Mouse (Mus musculus): Measurements from ENCODE around the gene Hexim2. TPM values are rescaled to one million over a fixed set of nuclear protein-coding genes. Genes with fewer than 3 reads are reported as not detected.

The Hexim2 gene
- total RNA-seq, 2 experiments from 2014 or later, result 14.0 to 14.1 TPM

DNA sequence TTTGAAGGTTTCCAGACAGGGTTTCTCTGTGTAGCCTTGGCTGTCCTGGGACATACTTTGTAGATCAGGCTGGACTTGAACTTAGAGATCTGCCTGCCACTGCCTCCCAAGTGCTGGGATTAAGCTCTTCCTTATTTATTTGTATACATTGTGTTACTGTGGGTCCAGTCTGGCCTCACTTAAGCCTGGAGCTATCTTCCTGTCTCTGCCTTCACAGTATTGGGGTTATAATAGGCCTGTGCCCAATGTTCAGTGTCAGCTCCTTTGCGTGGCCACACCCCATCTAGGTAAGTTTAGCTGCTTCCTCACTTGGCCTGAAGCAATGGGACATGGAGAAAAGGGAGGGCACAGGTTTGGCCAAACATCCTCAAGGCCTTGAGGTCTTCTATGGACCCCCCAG, 44.3 kb downstream of the Hexim2 start:
- no peak overlapping the region for H3K4me3 ChIP-seq
- no peak for TF ChIP-seq CTCF (IDR thresholded peaks at IDR 0.05)
- intact Hi-C loops (cut with DNase I), result no loop called here
- DNase-seq (ENCODE audit: extremely low spot score in 1 of 2, low spot score in 2 of 2), result no peak
- no peak overlapping the region for H3K27ac ChIP-seq

DNA sequence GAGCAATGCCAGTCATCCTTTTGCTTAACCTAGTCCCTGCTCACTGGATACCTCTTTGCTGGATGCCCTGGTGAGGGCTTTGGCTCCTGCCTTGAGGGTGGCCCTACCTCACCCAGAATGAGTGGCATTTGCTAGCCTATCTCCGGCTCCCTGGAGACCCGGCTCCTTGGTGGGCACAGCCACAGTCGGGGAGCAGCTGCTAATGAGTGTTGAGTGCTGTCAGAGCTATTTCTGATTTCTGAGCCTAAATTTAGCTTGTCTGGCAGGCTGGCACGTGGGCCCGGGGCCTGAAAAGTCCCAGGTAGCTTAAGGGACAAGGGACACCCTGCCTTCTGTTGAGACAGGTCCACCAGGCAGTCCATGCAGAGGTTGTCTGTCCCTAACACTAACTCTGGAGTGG, 45.0 kb downstream of the Hexim2 start:
- Histone ChIP-seq H3K4me3 (no peak overlapping the region), H3K27ac (no peak overlapping the region)
- no peak for TF ChIP-seq CTCF (IDR thresholded peaks at IDR 0.05)
- DNase-seq (ENCODE audit: extremely low spot score in 1 of 2, low spot score in 2 of 2), result no peak
- intact Hi-C loops (cut with DNase I), result no loop called here

DNA sequence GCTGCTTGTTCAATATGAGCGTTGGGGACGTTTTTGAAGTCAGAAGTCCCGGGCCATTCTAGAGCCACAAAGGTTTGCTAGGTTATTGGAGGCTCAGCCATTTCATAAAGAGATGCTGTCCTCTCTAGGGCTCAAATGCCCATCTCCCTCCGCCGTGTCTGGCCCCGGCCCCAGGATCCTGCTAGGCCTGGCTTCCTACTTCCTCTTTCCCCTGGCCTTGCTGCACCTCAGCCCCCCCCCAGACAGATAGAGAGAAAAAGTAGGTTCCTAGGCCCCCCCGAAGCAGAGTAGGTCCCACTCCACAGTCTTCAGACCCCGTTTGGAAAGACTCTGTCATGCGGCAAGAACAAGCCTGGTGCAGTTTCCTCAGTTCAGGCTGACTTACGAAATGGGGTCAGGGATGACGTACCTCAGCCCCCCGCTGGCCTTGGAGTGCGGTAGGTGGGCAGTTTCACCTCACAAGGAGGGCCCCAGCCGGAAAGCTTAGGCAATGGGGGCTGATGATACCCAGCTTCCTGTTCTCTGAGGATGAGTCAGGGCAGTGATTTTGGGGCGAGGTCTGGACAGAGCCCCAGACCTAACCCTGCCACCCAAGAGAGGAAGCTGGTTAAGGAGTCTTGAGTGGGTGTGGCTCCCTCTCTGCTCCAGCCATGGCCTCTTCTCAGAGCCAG, 45.7 kb downstream of the Hexim2 start:
- H3K27ac ChIP-seq, result no peak overlapping the region
- TF ChIP-seq CTCF (IDR thresholded peaks at IDR 0.05), result no peak
- no peak overlapping the region for H3K4me3 ChIP-seq
- no peak for DNase-seq (ENCODE audit: extremely low spot score in 1 of 2, low spot score in 2 of 2)
- intact Hi-C loops (cut with DNase I), result no loop called here

DNA sequence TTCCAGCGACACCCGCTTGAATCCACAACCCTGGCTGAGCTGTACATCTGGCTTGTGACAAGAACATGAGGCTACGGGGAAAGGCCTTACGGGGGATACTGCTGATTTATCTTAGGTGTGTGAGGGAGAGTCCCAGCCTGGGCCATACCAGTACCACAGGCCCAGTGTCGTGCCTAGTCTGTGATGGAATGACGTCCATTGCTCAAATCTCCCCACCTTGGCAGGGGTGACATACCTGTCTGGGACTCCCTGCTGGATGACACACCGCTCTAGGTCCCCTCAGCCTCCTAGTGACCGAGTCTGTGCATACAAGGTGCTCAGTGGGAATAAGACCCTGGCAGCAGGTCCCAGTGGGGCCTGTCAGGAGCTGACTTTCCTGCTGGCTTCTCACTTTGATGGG, 46.5 kb downstream of the Hexim2 start:
- Histone ChIP-seq H3K4me3 (no peak overlapping the region), H3K27ac (no peak overlapping the region)
- no peak for DNase-seq (ENCODE audit: extremely low spot score in 1 of 2, low spot score in 2 of 2)
- TF ChIP-seq CTCF (IDR thresholded peaks at IDR 0.05), result no peak
- intact Hi-C loops (cut with DNase I), result no loop called here

DNA sequence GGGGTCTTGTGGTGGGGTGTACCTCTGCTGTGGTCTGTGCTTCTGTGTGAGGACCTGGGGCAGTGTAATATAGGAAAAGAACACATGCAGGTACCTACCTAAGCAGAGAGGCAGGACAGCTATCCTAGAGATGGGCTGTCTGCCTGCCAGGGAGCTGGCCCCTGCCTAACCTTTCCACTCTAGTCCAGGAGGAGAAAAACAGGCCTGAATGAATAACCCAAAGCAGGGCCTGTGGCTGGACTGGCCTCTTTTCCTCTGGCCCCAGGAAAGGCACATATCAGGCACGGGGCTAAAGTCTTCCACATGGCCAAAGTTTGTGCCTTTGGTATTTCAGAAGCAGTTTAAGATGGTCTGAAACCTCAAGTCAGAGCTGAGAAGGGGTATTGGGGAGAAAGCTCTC, 48.2 kb downstream of the Hexim2 start:
- Histone ChIP-seq H3K4me3 (no peak overlapping the region), H3K27ac (no peak overlapping the region)
- DNase-seq (ENCODE audit: extremely low spot score in 1 of 2, low spot score in 2 of 2), result no peak
- intact Hi-C loops (cut with DNase I), result no loop called here
- no peak for TF ChIP-seq CTCF (IDR thresholded peaks at IDR 0.05)

DNA sequence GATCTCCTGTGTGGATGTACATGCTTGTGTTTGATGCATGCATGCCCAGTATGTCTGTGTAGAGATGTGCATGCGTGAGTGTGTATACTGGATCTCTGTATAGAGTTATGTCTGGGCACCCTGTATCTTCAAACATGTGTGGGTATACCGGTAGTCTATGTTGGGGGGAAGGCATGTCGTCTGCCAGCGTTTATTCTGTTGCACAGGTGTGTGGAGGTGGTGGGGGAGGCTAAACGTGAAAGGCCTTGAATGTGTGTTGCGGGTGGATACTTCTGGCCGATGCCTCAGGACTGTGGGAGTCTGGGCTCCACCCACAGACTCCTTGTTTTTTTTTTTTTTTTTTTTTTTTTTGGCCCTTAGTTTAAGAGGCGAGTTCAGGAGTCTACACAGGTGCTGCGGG, 49.1 kb downstream of the Hexim2 start:
- intact Hi-C loops (cut with DNase I), result no loop called here
- no peak overlapping the region for H3K27ac ChIP-seq
- no peak for TF ChIP-seq CTCF (IDR thresholded peaks at IDR 0.05)
- no peak overlapping the region for H3K4me3 ChIP-seq
- DNase-seq (ENCODE audit: extremely low spot score in 1 of 2, low spot score in 2 of 2), result no peak

DNA sequence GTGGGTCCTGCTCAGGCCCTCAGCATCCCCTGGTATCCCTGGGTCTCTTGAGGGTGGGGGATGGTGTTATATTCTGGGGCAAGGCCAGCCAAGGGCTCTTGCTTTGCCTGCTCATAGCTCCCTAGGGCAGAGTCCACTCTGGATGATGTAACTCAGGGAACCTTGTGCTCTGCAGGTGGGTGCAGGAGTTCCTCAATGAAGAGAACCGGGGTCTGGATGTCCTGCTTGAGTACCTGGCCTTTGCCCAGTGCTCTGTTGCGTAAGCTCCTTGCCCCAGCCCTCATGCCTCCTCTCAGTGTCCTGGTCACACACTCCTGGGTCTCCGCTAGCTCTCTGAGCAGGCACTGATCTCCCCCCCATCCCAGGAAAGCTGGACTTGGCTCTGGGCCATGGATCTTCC, 49.7 kb downstream of the Hexim2 start:
- TF ChIP-seq CTCF (IDR thresholded peaks at IDR 0.05), result no peak
- Histone ChIP-seq H3K27ac (no peak overlapping the region), H3K4me3 (no peak overlapping the region)
- intact Hi-C loops (cut with DNase I), result no loop called here
- no peak for DNase-seq (ENCODE audit: extremely low spot score in 1 of 2, low spot score in 2 of 2)

DNA sequence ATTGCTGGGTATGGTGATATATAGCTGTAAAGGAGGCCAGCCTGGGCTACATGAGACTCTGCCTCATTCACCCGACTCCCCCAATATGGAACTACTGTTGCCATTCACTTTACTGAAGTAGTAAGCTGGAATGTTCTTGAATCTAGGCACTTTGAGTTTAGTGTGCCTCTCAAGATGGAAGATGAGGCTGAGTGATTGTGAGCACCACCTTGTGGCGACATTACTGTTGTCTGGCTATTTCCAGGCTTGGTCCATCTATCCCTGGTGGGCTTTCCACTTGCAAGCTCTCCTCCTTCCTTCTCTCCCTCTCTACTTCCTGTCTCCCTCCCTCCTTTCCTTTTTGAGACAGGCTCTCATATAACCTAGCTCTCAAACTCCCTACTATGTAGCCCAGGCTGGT, 52.7 kb downstream of the Hexim2 start:
- intact Hi-C loops (cut with DNase I), result loop anchor here (2.0 kb wide), 1 partner anchor 14 kb away; the partner anchor contains the start of gene Fmnl1
- Histone ChIP-seq H3K27ac (no peak overlapping the region), H3K4me3 (no peak overlapping the region)
- DNase-seq (ENCODE audit: extremely low spot score in 1 of 2, low spot score in 2 of 2), result peak in 1 of 2 experiments; percentile 46
- TF ChIP-seq CTCF (IDR thresholded peaks at IDR 0.05), result peak; percentile 69

Other genes with a start within 250 kb of the Hexim2 start
- not detected for gene Fam187a, start 247.3 kb upstream of the Hexim2 start, total RNA-seq (2021)
- gene Gfap, start 231.5 kb upstream of the Hexim2 start, total RNA-seq (2021), result 100 to 1,000 TPM; 111 to 120 TPM
- gene Kif18b, start 207.3 kb upstream of the Hexim2 start, total RNA-seq (2021), result not detected
- 10 to 100 TPM in 1 of 2 experiments, 1 to 10 TPM in 1; 9.3 to 14.0 TPM for gene C1ql1, start 185.7 kb upstream of the Hexim2 start, total RNA-seq (2021)
- 100 to 1,000 TPM; 117 to 130 TPM for gene Nmt1, start 104.2 kb upstream of the Hexim2 start, total RNA-seq (2021)
- gene Dcakd, start 104.1 kb upstream of the Hexim2 start, total RNA-seq (2021), result 10 to 100 TPM; 48.3 to 50.9 TPM
- 10 to 100 TPM; 16.5 to 19.0 TPM for gene Plcd3, start 30.8 kb upstream of the Hexim2 start, total RNA-seq (2021)
- 10 to 100 TPM; 72.3 to 88.2 TPM for gene Acbd4, start 30.7 kb upstream of the Hexim2 start, total RNA-seq (2021)
- gene Hexim1, start 16.2 kb upstream of the Hexim2 start, total RNA-seq (2021), result 10 to 100 TPM; 49.6 to 50.0 TPM
- 100 to 1,000 TPM; 186 to 209 TPM for gene Fmnl1, start 38.7 kb downstream of the Hexim2 start, total RNA-seq (2021)
- gene 1700023F06Rik, start 76.1 kb downstream of the Hexim2 start, total RNA-seq (2021), result 1 to 10 TPM; 2.2 to 2.7 TPM
- 1 to 10 TPM; 1.7 to 2.9 TPM for gene Spata32, start 86.0 kb downstream of the Hexim2 start, total RNA-seq (2021)
- 1 to 10 TPM; 4.4 to 4.9 TPM for gene Map3k14, start 135.0 kb downstream of the Hexim2 start, total RNA-seq (2021)
- 10 to 100 TPM; 10.8 to 14.0 TPM for gene Arhgap27, start 231.3 kb downstream of the Hexim2 start, total RNA-seq (2021)

Data from left cerebral cortex, adult 2 months (tissue).